Mouse (Mus musculus): ENCODE measurements around the gene Ddx31. TPM values are rescaled to one million over a fixed set of nuclear protein-coding genes. Genes with fewer than 3 reads are reported as not detected.
A peak's percentile ranks its signal among the peaks of the same experiment; 100 is the strongest.

Gene Ddx31
- polyA plus RNA-seq (2011; ENCODE audit: insufficient read depth, insufficient read length, low replicate concordance, missing spikeins) = 2.9 and 7.0 TPM in 2 replicates

GRCm38 (mm10) chr2:28840222-28840951, at the start of gene Ddx31, which contains the start of gene Gtf3c4:
TSS of gene Ddx31 (plus strand) at chr2:28840406.
TSS of gene Gtf3c4 (minus strand) at chr2:28840360.
- Histone ChIP-seq H3K27ac (ENCODE audit: control insufficient read depth, insufficient read depth, low read depth, low read length, poor library complexity) (peak within 1 kb of the TSS; percentile 93), H3K4me1 (ENCODE audit: control insufficient read depth, insufficient read depth, low read length) (peaks cover 2% of the 10 kb centered on the region; the same call in 1 of the 2 replicates), H3K4me3 (replicated peaks; ENCODE audit: control insufficient read depth, low read depth, low read length) (peak within 1 kb of the TSS; percentile 73)
- no peak for TF ChIP-seq CTCF (IDR thresholded peaks at IDR 0.05; ENCODE audit: control insufficient read depth, insufficient read depth, low read length)
- peak; percentile 51; the same call in 1 of the 2 replicates for TF ChIP-seq POLR2A (IDR thresholded peaks at IDR 0.05; ENCODE audit: borderline replicate concordance, control insufficient read depth, low read depth, low read length)
- under 1% methylated on average over 63 of the region's 63 CpGs for WGBS

- 16% methylated on average over 6 of the region's 6 CpGs for WGBS
- Histone ChIP-seq H3K4me3 (replicated peaks; ENCODE audit: control insufficient read depth, low read depth, low read length) (no peak overlapping the region), H3K4me1 (ENCODE audit: control insufficient read depth, insufficient read depth, low read length) (peaks cover 2% of the 10 kb centered on the region), H3K27ac (ENCODE audit: control insufficient read depth, insufficient read depth, low read depth, low read length, poor library complexity) (no peak overlapping the region)
- no peak for TF ChIP-seq POLR2A (IDR thresholded peaks at IDR 0.05; ENCODE audit: borderline replicate concordance, control insufficient read depth, low read depth, low read length)
- no peak for TF ChIP-seq CTCF (IDR thresholded peaks at IDR 0.05; ENCODE audit: control insufficient read depth, insufficient read depth, low read length)
Observed at GRCm38 (mm10) chr2:28792931-28793610, 47.1 kb upstream of the Ddx31 start.

DNA sequence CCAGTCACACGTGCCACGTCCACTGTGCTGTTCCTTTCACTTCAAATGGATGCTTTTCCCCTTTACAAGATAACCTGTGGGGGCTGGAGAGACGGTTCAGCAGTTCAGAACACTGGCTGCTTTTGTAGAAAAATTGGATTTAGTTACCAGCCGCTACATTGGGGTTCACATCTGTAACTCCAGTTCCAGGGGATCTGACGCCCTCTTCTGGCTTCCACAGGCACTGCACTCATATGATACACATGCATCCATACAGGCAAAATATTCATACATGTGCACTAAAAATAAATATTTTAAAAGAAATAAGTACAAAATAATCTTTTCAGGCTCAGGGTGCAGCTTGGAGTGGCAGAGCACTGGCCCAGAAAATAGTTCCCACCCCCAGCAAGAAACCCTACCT, 45.6 kb upstream of the Ddx31 start:
- no peak overlapping the region for H3K4me3 ChIP-seq (replicated peaks; ENCODE audit: control insufficient read depth, low read depth, low read length)
- 0 out of 2 replicates have a peak, but pooled peaks have one; percentile 13 for TF ChIP-seq CTCF (IDR thresholded peaks at IDR 0.05; ENCODE audit: control insufficient read depth, insufficient read depth, low read length)
- TF ChIP-seq POLR2A (IDR thresholded peaks at IDR 0.05; ENCODE audit: borderline replicate concordance, control insufficient read depth, low read depth, low read length) = no peak
- 80% methylated on average over 5 of the region's 5 CpGs for WGBS
- H3K4me1 ChIP-seq (ENCODE audit: control insufficient read depth, insufficient read depth, low read length) = peaks cover 2% of the 10 kb centered on the region
- no peak overlapping the region for H3K27ac ChIP-seq (ENCODE audit: control insufficient read depth, insufficient read depth, low read depth, low read length, poor library complexity)

DNA sequence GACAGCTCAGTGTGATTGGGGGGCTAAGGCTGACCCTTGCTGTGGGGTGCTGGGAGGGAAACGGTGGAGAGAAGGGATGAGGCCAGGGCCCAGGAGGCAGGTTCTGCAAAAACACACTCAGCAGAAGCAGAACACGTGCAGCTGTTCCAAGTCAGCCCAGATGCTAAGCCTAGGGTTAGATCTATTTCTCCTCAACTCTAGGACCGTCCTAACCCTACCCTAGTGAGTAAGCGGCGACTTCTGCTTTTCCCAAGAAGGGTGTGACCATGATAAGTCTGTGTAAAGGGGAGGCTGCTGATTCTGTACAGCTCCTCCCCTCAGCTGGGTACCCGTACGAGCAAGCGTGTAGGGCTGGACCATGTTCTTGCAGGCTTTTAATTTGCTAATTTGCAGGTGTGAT, 43.9 kb upstream of the Ddx31 start:
- under 1% methylated on average over 8 of the region's 8 CpGs for WGBS
- H3K27ac ChIP-seq (ENCODE audit: control insufficient read depth, insufficient read depth, low read depth, low read length, poor library complexity) = no peak overlapping the region
- peaks cover 2% of the 10 kb centered on the region for H3K4me1 ChIP-seq (ENCODE audit: control insufficient read depth, insufficient read depth, low read length)
- H3K4me3 ChIP-seq (replicated peaks; ENCODE audit: control insufficient read depth, low read depth, low read length) = no peak overlapping the region
- TF ChIP-seq CTCF (IDR thresholded peaks at IDR 0.05; ENCODE audit: control insufficient read depth, insufficient read depth, low read length) (no peak), POLR2A (IDR thresholded peaks at IDR 0.05; ENCODE audit: borderline replicate concordance, control insufficient read depth, low read depth, low read length) (no peak)

- no peak overlapping the region for H3K4me3 ChIP-seq (replicated peaks; ENCODE audit: control insufficient read depth, low read depth, low read length)
- peaks cover 2% of the 10 kb centered on the region for H3K4me1 ChIP-seq (ENCODE audit: control insufficient read depth, insufficient read depth, low read length)
- 81% methylated on average over 18 of the region's 18 CpGs for WGBS
- no peak overlapping the region for H3K27ac ChIP-seq (ENCODE audit: control insufficient read depth, insufficient read depth, low read depth, low read length, poor library complexity)
- TF ChIP-seq CTCF (IDR thresholded peaks at IDR 0.05; ENCODE audit: control insufficient read depth, insufficient read depth, low read length) (no peak), POLR2A (IDR thresholded peaks at IDR 0.05; ENCODE audit: borderline replicate concordance, control insufficient read depth, low read depth, low read length) (no peak)
Observed at GRCm38 (mm10) chr2:28797490-28798106, 42.6 kb upstream of the Ddx31 start.

GRCm38 (mm10) chr2:28798390-28798789, 41.8 kb upstream of the Ddx31 start:
- WGBS = 8% methylated on average over 3 of the region's 3 CpGs
- TF ChIP-seq CTCF (IDR thresholded peaks at IDR 0.05; ENCODE audit: control insufficient read depth, insufficient read depth, low read length) (no peak), POLR2A (IDR thresholded peaks at IDR 0.05; ENCODE audit: borderline replicate concordance, control insufficient read depth, low read depth, low read length) (no peak)
- H3K4me3 ChIP-seq (replicated peaks; ENCODE audit: control insufficient read depth, low read depth, low read length) = no peak overlapping the region
- no peak overlapping the region for H3K27ac ChIP-seq (ENCODE audit: control insufficient read depth, insufficient read depth, low read depth, low read length, poor library complexity)
- H3K4me1 ChIP-seq (ENCODE audit: control insufficient read depth, insufficient read depth, low read length) = peaks cover 2% of the 10 kb centered on the region

GRCm38 (mm10) chr2:28799575-28799974, 40.6 kb upstream of the Ddx31 start:
- Histone ChIP-seq H3K4me3 (replicated peaks; ENCODE audit: control insufficient read depth, low read depth, low read length) (no peak overlapping the region), H3K4me1 (ENCODE audit: control insufficient read depth, insufficient read depth, low read length) (peaks cover 2% of the 10 kb centered on the region), H3K27ac (ENCODE audit: control insufficient read depth, insufficient read depth, low read depth, low read length, poor library complexity) (no peak overlapping the region)
- 80% methylated on average over 2 of the region's 2 CpGs for WGBS
- TF ChIP-seq POLR2A (IDR thresholded peaks at IDR 0.05; ENCODE audit: borderline replicate concordance, control insufficient read depth, low read depth, low read length) (no peak), CTCF (IDR thresholded peaks at IDR 0.05; ENCODE audit: control insufficient read depth, insufficient read depth, low read length) (no peak)

DNA sequence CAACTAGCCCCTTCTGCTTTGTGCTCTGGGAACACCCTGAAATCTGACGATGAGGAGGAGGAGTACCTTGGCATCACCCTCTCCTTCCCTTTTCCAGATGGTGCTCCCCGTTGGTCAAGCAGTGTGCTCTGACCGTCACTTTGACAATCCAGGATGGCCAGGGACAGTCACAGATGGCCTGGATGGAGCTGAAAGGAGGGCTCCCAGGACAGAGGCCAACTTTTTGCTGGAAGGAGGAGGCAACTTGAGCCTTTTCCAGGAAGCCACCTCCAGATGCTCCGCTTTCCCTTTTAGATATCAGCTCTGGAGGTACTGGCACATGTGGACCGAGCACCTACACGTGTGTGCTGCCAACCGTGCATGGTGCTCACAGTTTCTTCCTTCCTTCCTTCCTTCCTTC, 36.8 kb upstream of the Ddx31 start:
- Histone ChIP-seq H3K4me3 (replicated peaks; ENCODE audit: control insufficient read depth, low read depth, low read length) (no peak overlapping the region), H3K4me1 (ENCODE audit: control insufficient read depth, insufficient read depth, low read length) (no peaks in the 10 kb centered on the region), H3K27ac (ENCODE audit: control insufficient read depth, insufficient read depth, low read depth, low read length, poor library complexity) (no peak overlapping the region)
- 68% methylated on average over 7 of the region's 7 CpGs for WGBS
- no peak for TF ChIP-seq CTCF (IDR thresholded peaks at IDR 0.05; ENCODE audit: control insufficient read depth, insufficient read depth, low read length)
- no peak for TF ChIP-seq POLR2A (IDR thresholded peaks at IDR 0.05; ENCODE audit: borderline replicate concordance, control insufficient read depth, low read depth, low read length)

Data from bone marrow, adult 2 months (tissue).